Mouse (Mus musculus) CH12.LX (cell line): Measurements from ENCODE around the gene Olfr987. TPM values are rescaled to one million over a fixed set of nuclear protein-coding genes. Genes with fewer than 3 reads are reported as not detected.

Experiments used
- DNase-seq: peaks from one replicate; pipeline ENCODE4 v3.0.0-alpha.2; 2013; ENCODE audit errors: extremely low read depth
- H3K27ac ChIP-seq: 2 replicates; pipeline ENCODE4 v1.5.1; 2012; ENCODE audit warnings: low read depth, mild to moderate bottlenecking, control low read depth, moderate library complexity; ENCODE audit not compliant: insufficient read depth
- H3K27me3 ChIP-seq: replicated peaks from 2 replicates; pipeline ENCODE3; 2012; ENCODE audit warnings: inconsistent platforms
- H3K36me3 ChIP-seq, 2 experiments: replicated peaks in 1 of 2; 2 replicates each; pipeline versions ENCODE3 to v1.6.1; 2012; ENCODE audit warnings: inconsistent platforms in 1 of 2, low read length in 1 of 2, mild to moderate bottlenecking in 1 of 2, mixed read lengths in 1 of 2, moderate library complexity in 1 of 2; ENCODE audit not compliant: control insufficient read depth in 1 of 2, insufficient read depth in 1 of 2
- H3K4me1 ChIP-seq, 2 experiments: 2 replicates each; pipeline ENCODE4 v1.6.1; 2012; ENCODE audit warnings: inconsistent platforms in 1 of 2, moderate library complexity in 1 of 2; ENCODE audit not compliant: insufficient read depth in 2 of 2, control insufficient read depth in 1 of 2
- H3K4me2 ChIP-seq: 2 replicates; pipeline ENCODE4 v1.6.1; 2012; ENCODE audit warnings: low read depth, mild to moderate bottlenecking, control low read depth; ENCODE audit not compliant: poor library complexity, insufficient read depth, severe bottlenecking
- H3K4me3 ChIP-seq, 3 experiments: fragments of 150-350 bp in 1 of 3; sonication (generic) in 1 of 3; replicated peaks in 1 of 3; 2 replicates each; pipeline versions ENCODE3 to v1.5.1; 2011 to 2012; ENCODE audit warnings: low read depth in 2 of 3, low read length in 2 of 3, mild to moderate bottlenecking in 2 of 3, moderate library complexity in 2 of 3, control low read depth in 1 of 3, improper control_type of control experiment in 1 of 3, inconsistent platforms in 1 of 3, mixed read lengths in 1 of 3; ENCODE audit not compliant: poor library complexity in 1 of 3
- H3K79me2 ChIP-seq: replicated peaks from 2 replicates; pipeline ENCODE4 v1.6.1; 2012; ENCODE audit warnings: mild to moderate bottlenecking, moderate library complexity; ENCODE audit not compliant: control insufficient read depth, poor library complexity, insufficient read depth, severe bottlenecking; ENCODE audit errors: extremely low read depth
- H3K9ac ChIP-seq: 2 replicates; pipeline ENCODE4 v1.6.1; 2012; ENCODE audit warnings: low read depth, mild to moderate bottlenecking, control low read depth, moderate library complexity; ENCODE audit not compliant: insufficient read depth
- H3K9me3 ChIP-seq: replicated peaks from 2 replicates; pipeline ENCODE3; 2012; ENCODE audit warnings: low read length, inconsistent platforms, mixed read lengths
- CHD1 ChIP-seq: IDR thresholded peaks from 2 replicates; pipeline ENCODE4 v1.6.1; 2012; ENCODE audit warnings: low read depth, low read length, improper control_type of control experiment, inconsistent platforms
- E2F4 ChIP-seq: IDR thresholded peaks from 2 replicates; pipeline ENCODE4 v1.6.1; 2011; ENCODE audit warnings: low read depth, low read length, improper control_type of control experiment; ENCODE audit not compliant: insufficient replicate concordance
- ETS1 ChIP-seq: conservative IDR thresholded peaks from 2 replicates; pipeline ENCODE4 v1.6.1; 2012; ENCODE audit warnings: low read depth, mild to moderate bottlenecking, inconsistent platforms, low read length, improper control_type of control experiment, moderate library complexity
- HCFC1 ChIP-seq: IDR thresholded peaks from 2 replicates; pipeline ENCODE4 v1.6.1; 2012; ENCODE audit warnings: low read depth, mild to moderate bottlenecking, inconsistent platforms, low read length, improper control_type of control experiment
- JUN ChIP-seq: IDR thresholded peaks from 2 replicates; pipeline ENCODE4 v1.6.1; 2011; ENCODE audit warnings: low read depth, mild to moderate bottlenecking, low read length, improper control_type of control experiment, moderate library complexity; ENCODE audit not compliant: insufficient read depth
- JUND ChIP-seq: conservative IDR thresholded peaks from 2 replicates; pipeline ENCODE4 v1.6.1; 2011; ENCODE audit warnings: low read depth, low read length, improper control_type of control experiment
- KAT2A ChIP-seq: IDR thresholded peaks from 2 replicates; pipeline ENCODE4 v1.6.1; 2012; ENCODE audit warnings: low read length, improper control_type of control experiment, inconsistent platforms; ENCODE audit not compliant: insufficient replicate concordance
- MYC ChIP-seq: IDR thresholded peaks from 2 replicates; pipeline ENCODE4 v1.6.1; 2011; ENCODE audit warnings: low read depth, mild to moderate bottlenecking, improper control_type of control experiment, low read length
- NELFE ChIP-seq: IDR thresholded peaks from 2 replicates; pipeline ENCODE4 v1.6.1; 2011; ENCODE audit warnings: low read depth, low read length, improper control_type of control experiment
- NRF1 ChIP-seq: IDR thresholded peaks from 2 replicates; pipeline ENCODE4 v1.6.1; 2014; ENCODE audit warnings: low read depth, mild to moderate bottlenecking, inconsistent platforms, low read length, improper control_type of control experiment, moderate library complexity
- POLR2AphosphoS2 ChIP-seq: IDR thresholded peaks from 2 replicates; pipeline ENCODE4 v1.6.1; 2011; ENCODE audit warnings: low read depth, low read length, improper control_type of control experiment
- RAD21 ChIP-seq: IDR thresholded peaks from 2 replicates; pipeline ENCODE4 v1.6.1; 2011; ENCODE audit warnings: low read depth, mild to moderate bottlenecking, low read length, improper control_type of control experiment, moderate library complexity
- RCOR1 ChIP-seq: conservative IDR thresholded peaks from 2 replicates; pipeline ENCODE4 v1.6.1; 2012; ENCODE audit warnings: low read depth, mild to moderate bottlenecking, inconsistent platforms, low read length, improper control_type of control experiment
- SMC3 ChIP-seq: IDR thresholded peaks from 2 replicates; pipeline ENCODE4 v1.6.1; 2011; ENCODE audit warnings: low read depth, low read length, improper control_type of control experiment
- TBP ChIP-seq: conservative IDR thresholded peaks from 2 replicates; pipeline ENCODE4 v1.6.1; 2011; ENCODE audit warnings: low read depth, low read length, improper control_type of control experiment
- TCF12 ChIP-seq: IDR thresholded peaks from 2 replicates; pipeline ENCODE4 v1.6.1; 2014; ENCODE audit warnings: low read depth, mild to moderate bottlenecking, inconsistent platforms, low read length, improper control_type of control experiment
- USF2 ChIP-seq: conservative IDR thresholded peaks from 2 replicates; pipeline ENCODE4 v1.6.1; 2011; ENCODE audit warnings: low read depth, low read length, improper control_type of control experiment
- ZKSCAN1 ChIP-seq: IDR thresholded peaks from 2 replicates; pipeline ENCODE4 v1.6.1; 2012; ENCODE audit warnings: low read depth, inconsistent platforms, low read length, improper control_type of control experiment, borderline replicate concordance
- ZMIZ1 ChIP-seq: IDR thresholded peaks from 2 replicates; pipeline ENCODE4 v1.6.1; 2012; ENCODE audit warnings: low read depth, mild to moderate bottlenecking, inconsistent platforms, low read length, improper control_type of control experiment
- ZNF384 ChIP-seq: IDR thresholded peaks from 2 replicates; pipeline ENCODE4 v1.6.1; 2012; ENCODE audit warnings: low read depth, low read length, improper control_type of control experiment, inconsistent platforms
- dilution Hi-C: fragments of 300-500 bp; cut with MboI; formaldehyde crosslinking; loops from 2 replicates; pipeline ENCODE4 v1.14.3; 2020; ENCODE audit warnings: low sequenced_read_pairs; ENCODE audit not compliant: extremely low pct_unique_long_range_greater_than_20kb, extremely low pct_ligation_motif_present
- in situ Hi-C: fragments of 300-500 bp; cut with MboI; formaldehyde crosslinking; loops from 3 replicates; pipeline ENCODE4 v1.14.3; 2019; ENCODE audit warnings: low sequenced_read_pairs, low pct_ligation_motif_present, low pct_unique_long_range_greater_than_20kb, mixed read lengths
- polyA plus RNA-seq: library from polyadenylated mRNA; unstranded; fragments of >175 nt; gene quantifications from 2 replicates; pipeline ENCODE4 v1.2.1, GENCODE M21; 2012; ENCODE audit warnings: low read depth; ENCODE audit not compliant: insufficient read length
- total RNA-seq, 2 experiments: library from RNA; depleted of rRNA; stranded (reverse); fragments of 300-350 nt in 1 of 2; fragments of >200 nt in 1 of 2; gene quantifications; 2 replicates each; pipeline ENCODE4 v1.2.3; 2012 to 2014

The Olfr987 gene
- total and polyA plus RNA-seq, 3 experiments, result not detected

DNA sequence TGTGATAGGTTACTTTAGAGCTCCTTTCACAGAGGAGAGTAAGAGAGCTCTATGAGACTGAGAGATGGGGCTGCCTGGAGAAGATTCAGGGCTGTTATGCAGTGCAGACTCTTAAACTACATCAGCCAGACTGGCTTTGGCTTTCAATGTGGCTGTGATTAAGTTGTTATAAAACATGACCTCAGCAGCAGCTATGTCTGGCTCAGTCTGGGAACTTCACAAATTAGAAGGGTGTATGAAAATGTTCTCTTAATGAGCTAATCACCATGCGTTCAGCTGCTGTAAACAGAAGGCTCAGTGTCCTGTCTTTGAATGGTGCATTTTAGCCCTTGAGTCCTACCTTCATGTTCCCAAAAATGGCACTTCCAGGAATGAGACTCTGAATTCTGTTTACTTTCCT lies 20.0 kb downstream of the Olfr987 start:
- DNase-seq, result no peak
- H3K4me2 ChIP-seq, result no peak overlapping the region
- no peak overlapping the region for H3K27ac ChIP-seq
- no peaks in the 10 kb centered on the region for H3K79me2 ChIP-seq
- dilution Hi-C loops (no loop called here), in situ Hi-C loops (no loop called here)
- H3K27me3 ChIP-seq, result peaks cover 29% of the 10 kb centered on the region
- TF ChIP-seq NRF1 (no peak), RCOR1 (no peak), POLR2AphosphoS2 (no peak), CHD1 (no peak), ZKSCAN1 (no peak), E2F4 (no peak), ZMIZ1 (no peak)
- H3K9ac ChIP-seq, result no peak overlapping the region
- H3K9me3 ChIP-seq, result no peaks in the 10 kb centered on the region
- H3K4me1 ChIP-seq, result no peaks in the 10 kb centered on the region
- no peak overlapping the region for H3K4me3 ChIP-seq
- no peaks in the 10 kb centered on the region for H3K36me3 ChIP-seq

DNA sequence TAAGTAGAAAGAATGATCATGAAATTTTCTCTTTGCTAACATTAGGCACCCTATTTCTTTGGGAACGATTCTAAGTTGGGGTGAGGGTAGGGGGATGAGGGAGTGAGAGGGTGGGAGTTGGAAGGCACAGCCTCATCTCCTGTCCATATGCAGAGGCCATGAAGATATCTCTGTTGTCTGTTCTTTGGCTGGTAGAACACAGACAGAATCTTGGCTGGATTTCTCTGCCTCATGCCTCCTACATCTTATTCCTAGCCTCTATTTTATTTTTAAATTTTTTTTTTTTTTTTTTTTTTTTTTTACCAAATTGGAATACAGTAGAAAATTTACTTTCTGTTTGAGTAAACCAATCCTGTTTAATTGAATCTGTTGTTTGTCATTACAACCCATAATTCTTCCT lies 53.7 kb downstream of the Olfr987 start:
- H3K9me3 ChIP-seq, result no peaks in the 10 kb centered on the region
- no peak overlapping the region for H3K9ac ChIP-seq
- peaks cover 33% of the 10 kb centered on the region for H3K27me3 ChIP-seq
- H3K4me1 ChIP-seq, result no peaks in the 10 kb centered on the region
- H3K27ac ChIP-seq, result no peak overlapping the region
- H3K4me2 ChIP-seq, result no peak overlapping the region
- no peaks in the 10 kb centered on the region for H3K79me2 ChIP-seq
- in situ Hi-C loops (loop anchor here (25.0 kb wide), 1 partner anchor 277 kb away; no protein-coding TSS in a partner anchor), dilution Hi-C loops (no loop called here)
- no peak for TF ChIP-seq RAD21
- no peak for TF ChIP-seq TCF12
- no peak for TF ChIP-seq MYC
- TF ChIP-seq HCFC1, result no peak
- TF ChIP-seq USF2, result no peak
- TF ChIP-seq JUN, result no peak
- TF ChIP-seq KAT2A, result no peak
- no peak for TF ChIP-seq ZNF384
- no peak for TF ChIP-seq SMC3
- no peak for TF ChIP-seq NELFE
- no peak for TF ChIP-seq CHD1
- no peak for TF ChIP-seq ETS1
- no peak for TF ChIP-seq TBP
- TF ChIP-seq JUND, result no peak
- H3K4me3 ChIP-seq, result no peak overlapping the region
- DNase-seq, result no peak
- H3K36me3 ChIP-seq, result no peaks in the 10 kb centered on the region
